Mouse (Mus musculus) neural tube, embryonic 14.5 days (tissue): ENCODE measurements at regions not wholly inside any gene's neighbourhood (a gene's known extent, or its start where the extent isn't known, plus 50 kb on each side); places are given as distances from the start of the nearest gene placed in this dataset.
"Not testable (repeated sequence)": the region's sequence is repeated elsewhere in the genome, so short reads cannot be mapped to it uniquely, and the experiment has no call there.

Experiments used
- ATAC-seq: fragments of 200-750 bp; cut with Nextera tagmentation; 2 replicates; pipeline ENCODE4 v1.8.0; 2017; ENCODE audit warnings: low read depth, mild to moderate bottlenecking, moderate TSS enrichment, moderate library complexity
- H3K27ac ChIP-seq: fragments of 300-500 bp; sonication (generic); 2 replicates; pipeline ENCODE4 v1.5.1; 2014; ENCODE audit warnings: low read depth, mild to moderate bottlenecking, control low read depth, low read length, moderate library complexity, mixed read lengths
- H3K27me3 ChIP-seq: fragments of 300-500 bp; sonication (generic); 2 replicates; pipeline ENCODE4 v1.6.1; 2014; ENCODE audit warnings: low read length; ENCODE audit not compliant: control insufficient read depth, insufficient read depth
- H3K36me3 ChIP-seq: fragments of 300-500 bp; sonication (generic); 2 replicates; pipeline ENCODE4 v1.6.1; 2014; ENCODE audit warnings: low read length, mixed read lengths; ENCODE audit not compliant: control insufficient read depth, insufficient read depth
- H3K4me1 ChIP-seq: fragments of 300-500 bp; sonication (generic); 2 replicates; pipeline ENCODE4 v1.6.1; 2014; ENCODE audit warnings: low read length; ENCODE audit not compliant: control insufficient read depth, insufficient read depth
- H3K4me2 ChIP-seq: fragments of 300-500 bp; sonication (generic); 2 replicates; pipeline ENCODE4 v1.6.1; 2014; ENCODE audit warnings: mild to moderate bottlenecking, low read depth, low read length, control low read depth
- H3K4me3 ChIP-seq: fragments of 300-500 bp; sonication (generic); 2 replicates; pipeline ENCODE4 v1.5.1; 2014; ENCODE audit warnings: low read depth, low read length, control low read depth, mixed read lengths
- H3K9ac ChIP-seq: fragments of 300-500 bp; sonication (generic); replicated peaks from 2 replicates; pipeline ENCODE4 v1.6.1; 2014; ENCODE audit warnings: low read depth, mild to moderate bottlenecking, control low read depth, low read length, mixed read lengths
- H3K9me3 ChIP-seq: fragments of 300-500 bp; sonication (generic); 2 replicates; pipeline ENCODE4 v1.6.1; 2016; ENCODE audit warnings: low read length; ENCODE audit not compliant: control insufficient read depth
- WGBS: fragments of 180-500 bp; shearing (Covaris S2); extraction: QIAGEN DNeasy Blood & Tissue Kit; methylation state at CpG from one replicate; pipeline ENCODE4 v1.1.7; 2014; 5-methylcytosine and 5-hydroxymethylcytosine counted together

DNA sequence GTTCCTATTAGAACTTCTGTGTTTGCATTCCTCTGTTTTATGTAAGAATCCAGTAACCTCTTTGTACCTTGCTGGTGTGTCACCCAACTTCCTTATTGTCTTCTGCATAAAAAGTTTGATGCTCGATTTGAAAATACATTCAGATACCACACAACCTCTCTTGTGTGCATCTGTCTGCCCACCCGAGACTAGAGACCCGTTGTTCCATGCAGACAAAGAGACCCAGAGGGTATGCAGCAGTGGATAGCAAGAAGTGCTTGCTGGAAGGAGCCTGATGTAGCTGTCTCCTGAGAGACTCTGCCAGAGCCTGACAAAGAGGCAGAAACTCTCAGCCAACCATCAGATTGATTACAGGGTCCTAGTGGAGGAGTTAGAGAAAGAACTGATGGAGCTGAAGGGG, 997.8 kb downstream of the Dnajb9 start:
- H3K27me3 ChIP-seq, H3K36me3 ChIP-seq, ATAC-seq, H3K9me3 ChIP-seq, H3K27ac ChIP-seq, H3K4me3 ChIP-seq, H3K4me2 ChIP-seq, H3K4me1 ChIP-seq, H3K9ac ChIP-seq: not testable (repeated sequence)
- 88% methylated on average over 3 of the region's 3 CpGs for WGBS

DNA sequence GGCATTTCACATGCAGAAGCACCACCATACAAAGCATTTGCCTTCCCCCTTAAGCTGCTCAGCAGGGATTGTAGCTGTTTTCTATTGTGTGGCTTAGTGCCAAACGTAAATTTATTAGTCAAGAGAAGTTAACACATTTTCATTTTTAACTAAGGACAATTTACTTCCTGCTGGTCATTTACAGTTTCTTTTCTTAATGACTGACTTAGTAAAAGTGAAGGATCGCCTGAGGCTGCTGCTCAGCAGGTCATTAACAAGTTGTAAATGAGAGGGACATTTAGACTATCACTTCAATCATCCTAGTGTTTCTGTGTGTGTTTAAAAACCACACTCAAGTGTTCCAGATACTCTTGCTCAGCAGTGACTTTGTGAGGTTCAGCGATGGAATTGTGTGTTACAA, 1005.5 kb downstream of the Dnajb9 start:
- Histone ChIP-seq H3K27me3 (no peaks in the 10 kb centered on the region), H3K9me3 (no peaks in the 10 kb centered on the region), H3K9ac (no peak overlapping the region), H3K4me2 (no peak overlapping the region), H3K36me3 (no peaks in the 10 kb centered on the region), H3K4me3 (no peak overlapping the region), H3K27ac (no peak overlapping the region), H3K4me1 (no peaks in the 10 kb centered on the region)
- ATAC-seq = no peak
- 6% methylated on average over 3 of the region's 3 CpGs for WGBS
